Mouse (Mus musculus) myocyte (in vitro differentiated cells): ENCODE measurements at regions not wholly inside any gene's neighbourhood (a gene's known extent, or its start where the extent isn't known, plus 50 kb on each side); places are given as distances from the start of the nearest gene placed in this dataset.

Source experiments
- E2F4 ChIP-seq: IDR thresholded peaks from one replicate; pipeline ENCODE4 v1.6.1; 2011; ENCODE audit warnings: mild to moderate bottlenecking, control low read depth, moderate library complexity; ENCODE audit not compliant: insufficient read depth
- MYOG ChIP-seq, 3 experiments: IDR thresholded peaks; one replicate each; pipeline ENCODE4 v1.6.1; 2011; ENCODE audit warnings: control low read depth in 2 of 3, low read depth in 2 of 3, mild to moderate bottlenecking in 2 of 3; ENCODE audit not compliant: insufficient read length in 2 of 3, control insufficient read depth in 1 of 3, insufficient read depth in 1 of 3
- POLR2A ChIP-seq: IDR thresholded peaks from one replicate; pipeline ENCODE4 v1.6.1; 2011; ENCODE audit warnings: low read depth, mild to moderate bottlenecking, control low read depth, moderate library complexity; ENCODE audit not compliant: insufficient read length
- POLR2AphosphoS2 ChIP-seq: IDR thresholded peaks from one replicate; pipeline ENCODE4 v1.6.1; 2011; ENCODE audit warnings: low read depth, control low read depth; ENCODE audit not compliant: insufficient read length
- REST ChIP-seq: IDR thresholded peaks from one replicate; pipeline ENCODE4 v1.6.1; 2011; ENCODE audit warnings: mild to moderate bottlenecking, control low read depth, moderate library complexity; ENCODE audit not compliant: insufficient read depth, insufficient read length
- USF1 ChIP-seq: IDR thresholded peaks from one replicate; pipeline ENCODE4 v1.6.1; 2011; ENCODE audit warnings: low read depth, mild to moderate bottlenecking, control low read depth, moderate library complexity

- no peak for TF ChIP-seq POLR2AphosphoS2
- no peak for TF ChIP-seq POLR2A
- TF ChIP-seq MYOG (IDR thresholded peaks at IDR 0.05; ENCODE audit: control insufficient read depth in 1 of 3, insufficient read depth in 1 of 3, insufficient read length in 2 of 3, low read depth in 2 of 3), result no peak
- TF ChIP-seq E2F4, result no peak
- no peak for TF ChIP-seq REST
- no peak for TF ChIP-seq USF1
Observed at GRCm38 (mm10) chr1:150164890-150165596, 65.2 kb downstream of the Ptgs2 start.
